Mouse (Mus musculus) erythroblast, embryonic 14.5 days (primary cell): ENCODE measurements at regions not wholly inside any gene's neighbourhood (a gene's known extent, or its start where the extent isn't known, plus 50 kb on each side); places are given as distances from the start of the nearest gene placed in this dataset.

Source experiments
- H3K27me3 ChIP-seq: 2 replicates; pipeline ENCODE4 v1.6.1; 2012; ENCODE audit warnings: inconsistent platforms; ENCODE audit not compliant: control insufficient read depth
- H3K36me3 ChIP-seq: 2 replicates; pipeline ENCODE4 v1.6.1; 2012; ENCODE audit warnings: mild to moderate bottlenecking, inconsistent platforms; ENCODE audit not compliant: control insufficient read depth
- H3K4me1 ChIP-seq: 2 replicates; pipeline ENCODE4 v1.6.1; 2012; ENCODE audit warnings: inconsistent platforms; ENCODE audit not compliant: control insufficient read depth
- H3K4me3 ChIP-seq: replicated peaks from 2 replicates; pipeline ENCODE3; 2012; ENCODE audit warnings: moderate library complexity, mild to moderate bottlenecking, inconsistent platforms
- H3K9me3 ChIP-seq: 2 replicates; pipeline ENCODE4 v1.6.1; 2012; ENCODE audit warnings: low read length, inconsistent platforms, mixed read lengths; ENCODE audit not compliant: control insufficient read depth
- GATA1 ChIP-seq: IDR thresholded peaks from 2 replicates; pipeline ENCODE4 v1.6.1; 2012; ENCODE audit warnings: low read length, inconsistent platforms, mixed read lengths
- TAL1 ChIP-seq: IDR thresholded peaks from 3 replicates; pipeline ENCODE4 v1.6.1; 2012; ENCODE audit warnings: low read length, inconsistent platforms, mixed read lengths

DNA sequence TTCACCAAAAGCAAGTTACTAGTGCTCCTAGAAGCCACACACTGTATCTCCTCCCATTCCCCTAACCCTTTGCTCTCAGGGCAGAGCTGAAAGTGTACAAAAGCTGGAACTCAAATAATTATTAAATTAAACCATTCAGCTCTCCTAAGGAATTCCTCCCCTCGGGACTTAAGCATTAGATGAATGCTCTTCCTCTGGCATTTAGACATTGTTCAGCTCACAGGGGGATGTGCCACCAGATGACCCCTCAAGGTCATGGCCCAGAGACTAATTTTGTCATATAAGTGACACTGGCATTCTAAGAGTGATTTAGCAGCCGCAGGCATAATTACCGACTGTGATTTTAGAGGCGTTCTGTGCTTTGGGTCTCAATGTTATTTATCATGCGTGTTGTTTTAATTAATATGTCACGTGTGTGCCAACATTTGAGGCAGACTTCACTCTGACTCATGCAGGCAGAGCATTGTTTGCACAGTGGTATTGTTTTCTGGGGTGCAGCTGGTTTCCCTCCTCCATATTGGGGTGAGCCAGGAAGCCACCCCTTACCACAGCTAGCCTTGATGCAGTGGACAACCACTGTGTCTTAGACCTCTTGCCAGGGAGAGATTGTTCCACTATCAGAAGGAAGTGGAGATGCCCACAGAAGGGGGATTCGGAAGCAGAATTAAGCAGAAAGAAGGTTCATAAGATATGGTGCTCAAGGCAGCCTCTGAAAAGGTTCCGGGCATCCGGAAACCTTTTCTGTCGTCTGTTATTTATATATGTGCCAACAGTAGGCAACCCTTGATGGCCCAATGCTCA, 748.9 kb upstream of the Car8 start:
- Histone ChIP-seq H3K9me3 (no peaks in the 10 kb centered on the region), H3K36me3 (no peaks in the 10 kb centered on the region), H3K4me3 (no peak overlapping the region), H3K27me3 (no peaks in the 10 kb centered on the region), H3K4me1 (no peaks in the 10 kb centered on the region)
- TF ChIP-seq TAL1: no peak
- TF ChIP-seq GATA1: no peak

DNA sequence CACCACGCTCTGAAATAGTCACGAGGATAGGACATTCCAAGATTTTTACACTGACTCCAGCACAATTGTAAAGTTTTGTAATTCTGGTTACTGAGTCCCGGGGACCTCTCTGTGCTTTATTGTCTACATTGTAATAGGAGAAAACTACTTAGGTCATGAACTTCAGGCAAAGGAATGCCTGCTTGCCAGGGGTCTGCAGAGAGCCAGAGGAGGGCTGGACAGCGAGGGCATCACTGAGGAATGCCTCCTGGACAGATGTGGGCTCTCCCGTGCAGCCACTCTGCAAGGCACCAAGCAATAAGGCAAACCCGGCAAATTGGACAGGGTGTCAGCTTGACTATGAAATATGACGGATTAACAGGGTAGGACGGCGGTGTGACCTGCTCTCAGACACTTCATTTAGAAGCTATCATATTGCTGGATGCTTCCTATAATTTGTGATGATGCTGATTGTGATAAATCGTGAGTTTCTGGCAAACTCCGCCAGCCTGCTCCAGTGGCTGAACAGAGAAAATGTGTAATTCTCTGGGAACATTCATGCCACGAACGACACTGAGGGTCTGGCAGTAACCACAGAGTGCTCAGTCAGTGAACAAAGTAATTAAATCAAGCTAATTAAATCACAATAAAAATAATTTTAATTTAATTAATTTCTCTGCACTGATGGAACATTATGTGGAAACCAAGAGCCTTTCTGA, 747.7 kb upstream of the Car8 start:
- no peaks in the 10 kb centered on the region for H3K27me3 ChIP-seq
- no peaks in the 10 kb centered on the region for H3K36me3 ChIP-seq
- H3K9me3 ChIP-seq: no peaks in the 10 kb centered on the region
- H3K4me1 ChIP-seq: no peaks in the 10 kb centered on the region
- no peak overlapping the region for H3K4me3 ChIP-seq
- TF ChIP-seq GATA1 (no peak), TAL1 (no peak)

DNA sequence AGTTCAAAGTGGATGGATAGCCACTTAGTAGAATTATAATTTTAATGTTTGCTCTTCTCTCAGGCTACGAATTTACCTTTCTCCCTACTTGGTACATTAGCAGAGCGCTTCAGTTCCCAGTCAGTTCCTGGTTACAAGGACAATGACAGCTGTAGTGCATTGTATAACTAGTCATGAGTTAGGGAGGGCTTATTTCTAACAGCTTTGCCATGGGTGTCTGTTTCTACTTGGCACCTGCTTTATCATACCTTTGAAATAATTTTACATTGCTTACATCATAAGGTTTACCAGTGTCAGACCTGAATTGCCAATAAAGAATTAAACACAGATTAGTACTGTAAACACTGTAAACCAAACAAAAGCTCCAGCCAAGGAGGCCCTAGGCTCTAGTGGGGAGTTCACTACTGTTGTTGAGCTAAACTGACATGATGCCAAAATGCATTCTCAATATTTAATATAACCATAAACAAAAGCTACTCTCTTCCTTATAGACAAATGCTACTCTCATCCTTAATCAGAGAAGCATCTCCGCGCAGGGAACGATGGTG, 745.3 kb upstream of the Car8 start:
- no peak for TF ChIP-seq GATA1
- no peaks in the 10 kb centered on the region for H3K4me1 ChIP-seq
- H3K9me3 ChIP-seq: no peaks in the 10 kb centered on the region
- H3K27me3 ChIP-seq: no peaks in the 10 kb centered on the region
- no peak overlapping the region for H3K4me3 ChIP-seq
- no peaks in the 10 kb centered on the region for H3K36me3 ChIP-seq

- TF ChIP-seq TAL1 (no peak), GATA1 (no peak)
- H3K36me3 ChIP-seq: no peaks in the 10 kb centered on the region
- no peak overlapping the region for H3K4me3 ChIP-seq
- no peaks in the 10 kb centered on the region for H3K9me3 ChIP-seq
- H3K4me1 ChIP-seq: no peaks in the 10 kb centered on the region
- H3K27me3 ChIP-seq: no peaks in the 10 kb centered on the region
Measured at GRCm38 (mm10) chr4:8978949-8979348, 740.1 kb upstream of the Car8 start.

DNA sequence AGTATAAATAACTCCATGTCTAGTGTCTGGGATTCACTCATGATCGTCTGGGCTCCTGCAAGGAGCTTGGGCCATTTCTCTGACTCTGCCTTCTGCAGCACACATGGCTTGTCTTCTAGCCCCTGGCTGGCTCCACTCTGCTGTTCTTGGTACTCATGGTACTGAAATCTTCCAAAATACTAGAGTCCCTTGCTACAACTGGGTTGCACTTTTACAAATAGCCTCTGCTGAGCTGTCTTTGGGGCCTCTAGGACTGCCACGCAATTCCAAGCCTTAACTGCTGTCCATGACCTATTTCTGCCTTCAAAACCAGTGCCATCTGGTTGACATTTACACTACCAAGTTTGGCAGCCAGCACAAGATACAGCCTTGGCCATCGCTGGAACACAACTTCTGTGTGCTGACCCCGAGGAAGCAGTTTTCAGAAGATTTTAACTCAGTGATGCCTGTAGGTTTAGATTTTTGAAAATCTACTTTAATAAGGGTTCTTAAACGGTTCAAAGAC, 731.2 kb upstream of the Car8 start:
- Histone ChIP-seq H3K9me3 (no peaks in the 10 kb centered on the region), H3K4me3 (no peak overlapping the region), H3K27me3 (no peaks in the 10 kb centered on the region), H3K4me1 (no peaks in the 10 kb centered on the region), H3K36me3 (no peaks in the 10 kb centered on the region)
- TF ChIP-seq TAL1: no peak
- no peak for TF ChIP-seq GATA1

GRCm38 (mm10) chr4:8968741-8969140, 729.9 kb upstream of the Car8 start:
- no peak for TF ChIP-seq GATA1
- no peak for TF ChIP-seq TAL1
- Histone ChIP-seq H3K27me3 (no peaks in the 10 kb centered on the region), H3K9me3 (no peaks in the 10 kb centered on the region), H3K4me3 (no peak overlapping the region), H3K4me1 (no peaks in the 10 kb centered on the region), H3K36me3 (no peaks in the 10 kb centered on the region)

GRCm38 (mm10) chr4:8967986-8968385, 729.1 kb upstream of the Car8 start:
- Histone ChIP-seq H3K27me3 (no peaks in the 10 kb centered on the region), H3K9me3 (no peaks in the 10 kb centered on the region), H3K4me1 (no peaks in the 10 kb centered on the region), H3K4me3 (no peak overlapping the region), H3K36me3 (no peaks in the 10 kb centered on the region)
- TF ChIP-seq GATA1: no peak
- TF ChIP-seq TAL1: no peak

DNA sequence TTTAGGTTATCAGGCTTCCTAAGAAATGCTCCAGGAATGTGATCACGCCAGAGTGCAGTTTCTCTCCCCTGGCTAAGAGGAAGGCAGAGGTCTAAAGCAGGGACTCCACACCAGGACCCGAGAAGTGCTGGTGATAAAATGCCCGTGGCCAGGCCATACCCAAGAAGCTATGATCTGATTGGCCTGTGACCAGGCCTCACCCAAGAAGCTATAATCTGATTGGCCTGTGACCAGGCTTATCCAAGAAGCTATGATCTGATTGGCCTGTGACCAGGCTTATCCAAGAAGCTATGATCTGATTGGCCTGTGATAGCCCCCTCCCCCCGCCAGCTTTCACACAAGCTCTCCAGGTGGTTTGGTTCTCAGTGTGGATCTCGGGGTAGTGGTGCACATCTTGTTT, 726.7 kb upstream of the Car8 start:
- Histone ChIP-seq H3K36me3 (no peaks in the 10 kb centered on the region), H3K4me1 (no peaks in the 10 kb centered on the region), H3K9me3 (no peaks in the 10 kb centered on the region), H3K27me3 (no peaks in the 10 kb centered on the region), H3K4me3 (no peak overlapping the region)
- TF ChIP-seq GATA1 (no peak), TAL1 (no peak)

GRCm38 (mm10) chr4:8962959-8963572, 724.2 kb upstream of the Car8 start:
- H3K27me3 ChIP-seq: no peaks in the 10 kb centered on the region
- H3K36me3 ChIP-seq: no peaks in the 10 kb centered on the region
- TF ChIP-seq TAL1 (no peak), GATA1 (no peak)
- no peak overlapping the region for H3K4me3 ChIP-seq
- no peaks in the 10 kb centered on the region for H3K4me1 ChIP-seq
- no peaks in the 10 kb centered on the region for H3K9me3 ChIP-seq
